Mouse (Mus musculus): ENCODE data around the gene C130074G19Rik. TPM values are rescaled to one million over a fixed set of nuclear protein-coding genes. Genes with fewer than 3 reads are reported as not detected.

C130074G19Rik gene
- polyA plus RNA-seq, 1 experiment from 2014 or later, result 0.67 TPM

GRCm38 (mm10) chr1:184889454-184889853 lies 6.4 kb upstream of the C130074G19Rik start:
- Histone ChIP-seq H3K9ac (replicated peaks; ENCODE audit: low read length) (no peak overlapping the region), H3K4me2 (ENCODE audit: low read depth, low read length) (no peak overlapping the region), H3K4me3 (ENCODE audit: low read depth, low read length) (no peak overlapping the region), H3K27ac (replicated peaks; ENCODE audit: low read depth, low read length) (no peak overlapping the region), H3K9me3 (replicated peaks; ENCODE audit: control insufficient read depth, low read length) (no peaks in the 10 kb centered on the region), H3K36me3 (replicated peaks; ENCODE audit: control insufficient read depth, insufficient read depth, low read depth, low read length) (no peaks in the 10 kb centered on the region), H3K4me1 (ENCODE audit: control insufficient read depth, insufficient read depth, low read length) (no peaks in the 10 kb centered on the region), H3K27me3 (ENCODE audit: control insufficient read depth, insufficient read depth, low read length) (no peaks in the 10 kb centered on the region)
- DNase-seq (ENCODE audit: low spot score) (no peak), ATAC-seq (replicated peaks; ENCODE audit: insufficient number of reproducible peaks, low FRiP score, low TSS enrichment, low read depth) (no peak)
- WGBS, result 71% methylated on average over 6 of the region's 6 CpGs

GRCm38 (mm10) chr1:184886160-184886559 lies 3.1 kb upstream of the C130074G19Rik start:
- Histone ChIP-seq H3K4me3 (ENCODE audit: low read depth, low read length) (no peak overlapping the region), H3K4me1 (ENCODE audit: control insufficient read depth, insufficient read depth, low read length) (no peaks in the 10 kb centered on the region; the same call in 1 of the 2 replicates), H3K9ac (replicated peaks; ENCODE audit: low read length) (no peak overlapping the region), H3K27ac (replicated peaks; ENCODE audit: low read depth, low read length) (no peak overlapping the region), H3K27me3 (ENCODE audit: control insufficient read depth, insufficient read depth, low read length) (peaks cover 23% of the 10 kb centered on the region), H3K36me3 (replicated peaks; ENCODE audit: control insufficient read depth, insufficient read depth, low read depth, low read length) (no peaks in the 10 kb centered on the region), H3K9me3 (replicated peaks; ENCODE audit: control insufficient read depth, low read length) (no peaks in the 10 kb centered on the region), H3K4me2 (ENCODE audit: low read depth, low read length) (no peak overlapping the region)
- ATAC-seq (replicated peaks; ENCODE audit: insufficient number of reproducible peaks, low FRiP score, low TSS enrichment, low read depth) (no peak), DNase-seq (ENCODE audit: low spot score) (no peak)
- whole genome bisulfite sequencing, result 62% methylated on average over 1 of the region's 1 CpGs

- Histone ChIP-seq H3K4me2 (ENCODE audit: low read depth, low read length) (no peak overlapping the region), H3K9ac (replicated peaks; ENCODE audit: low read length) (no peak overlapping the region), H3K9me3 (replicated peaks; ENCODE audit: control insufficient read depth, low read length) (no peaks in the 10 kb centered on the region), H3K4me3 (ENCODE audit: low read depth, low read length) (peak overlapping the region; percentile 6; the same call in 1 of the 2 replicates), H3K27ac (replicated peaks; ENCODE audit: low read depth, low read length) (no peak overlapping the region), H3K36me3 (replicated peaks; ENCODE audit: control insufficient read depth, insufficient read depth, low read depth, low read length) (no peaks in the 10 kb centered on the region), H3K27me3 (ENCODE audit: control insufficient read depth, insufficient read depth, low read length) (peaks cover 23% of the 10 kb centered on the region), H3K4me1 (ENCODE audit: control insufficient read depth, insufficient read depth, low read length) (no peaks in the 10 kb centered on the region; the same call in 1 of the 2 replicates)
- DNase-seq (ENCODE audit: low spot score) (no peak), ATAC-seq (replicated peaks; ENCODE audit: insufficient number of reproducible peaks, low FRiP score, low TSS enrichment, low read depth) (no peak)
- WGBS, result 67% methylated on average over 7 of the region's 7 CpGs
Observed at GRCm38 (mm10) chr1:184881861-184882260, 1.2 kb downstream of the C130074G19Rik start.

GRCm38 (mm10) chr1:184881211-184881610 lies 1.8 kb downstream of the C130074G19Rik start:
- Histone ChIP-seq H3K4me3 (ENCODE audit: low read depth, low read length) (no peak overlapping the region), H3K27me3 (ENCODE audit: control insufficient read depth, insufficient read depth, low read length) (peaks cover 23% of the 10 kb centered on the region), H3K36me3 (replicated peaks; ENCODE audit: control insufficient read depth, insufficient read depth, low read depth, low read length) (no peaks in the 10 kb centered on the region), H3K4me1 (ENCODE audit: control insufficient read depth, insufficient read depth, low read length) (no peaks in the 10 kb centered on the region; the same call in 1 of the 2 replicates), H3K27ac (replicated peaks; ENCODE audit: low read depth, low read length) (no peak overlapping the region), H3K4me2 (ENCODE audit: low read depth, low read length) (no peak overlapping the region), H3K9me3 (replicated peaks; ENCODE audit: control insufficient read depth, low read length) (no peaks in the 10 kb centered on the region), H3K9ac (replicated peaks; ENCODE audit: low read length) (no peak overlapping the region)
- DNase-seq (ENCODE audit: low spot score) (no peak), ATAC-seq (replicated peaks; ENCODE audit: insufficient number of reproducible peaks, low FRiP score, low TSS enrichment, low read depth) (no peak)
- WGBS, result 77% methylated on average over 5 of the region's 5 CpGs

- H3K4me3 ChIP-seq (ENCODE audit: low read depth, low read length), result no peak overlapping the region
- ATAC-seq (replicated peaks; ENCODE audit: insufficient number of reproducible peaks, low FRiP score, low TSS enrichment, low read depth) (no peak), DNase-seq (ENCODE audit: low spot score) (no peak)
- no peaks in the 10 kb centered on the region for H3K9me3 ChIP-seq (replicated peaks; ENCODE audit: control insufficient read depth, low read length)
- H3K9ac ChIP-seq (replicated peaks; ENCODE audit: low read length), result no peak overlapping the region
- 72% methylated on average over 6 of the region's 6 CpGs for WGBS
- H3K27me3 ChIP-seq (ENCODE audit: control insufficient read depth, insufficient read depth, low read length), result peaks cover 23% of the 10 kb centered on the region
- no peak overlapping the region for H3K27ac ChIP-seq (replicated peaks; ENCODE audit: low read depth, low read length)
- no peaks in the 10 kb centered on the region for H3K36me3 ChIP-seq (replicated peaks; ENCODE audit: control insufficient read depth, insufficient read depth, low read depth, low read length)
- no peaks in the 10 kb centered on the region; the same call in 1 of the 2 replicates for H3K4me1 ChIP-seq (ENCODE audit: control insufficient read depth, insufficient read depth, low read length)
- no peak overlapping the region for H3K4me2 ChIP-seq (ENCODE audit: low read depth, low read length)
Observed at GRCm38 (mm10) chr1:184878860-184879259, 4.2 kb downstream of the C130074G19Rik start.

GRCm38 (mm10) chr1:184877306-184877705 lies 5.7 kb downstream of the C130074G19Rik start:
- H3K27ac ChIP-seq (replicated peaks; ENCODE audit: low read depth, low read length), result no peak overlapping the region
- no peaks in the 10 kb centered on the region for H3K4me1 ChIP-seq (ENCODE audit: control insufficient read depth, insufficient read depth, low read length)

GRCm38 (mm10) chr1:184873910-184874309 lies 9.1 kb downstream of the C130074G19Rik start:
- no peaks in the 10 kb centered on the region for H3K36me3 ChIP-seq (replicated peaks; ENCODE audit: control insufficient read depth, insufficient read depth, low read depth, low read length)
- DNase-seq (ENCODE audit: low spot score) (no peak), ATAC-seq (replicated peaks; ENCODE audit: insufficient number of reproducible peaks, low FRiP score, low TSS enrichment, low read depth) (no peak)
- H3K4me3 ChIP-seq (ENCODE audit: low read depth, low read length), result no peak overlapping the region
- no peaks in the 10 kb centered on the region for H3K9me3 ChIP-seq (replicated peaks; ENCODE audit: control insufficient read depth, low read length)
- H3K4me2 ChIP-seq (ENCODE audit: low read depth, low read length), result no peak overlapping the region
- H3K4me1 ChIP-seq (ENCODE audit: control insufficient read depth, insufficient read depth, low read length), result peaks cover 2% of the 10 kb centered on the region; the same call in 1 of the 2 replicates
- no peak overlapping the region for H3K27ac ChIP-seq (replicated peaks; ENCODE audit: low read depth, low read length)
- H3K9ac ChIP-seq (replicated peaks; ENCODE audit: low read length), result no peak overlapping the region
- 81% methylated on average over 11 of the region's 11 CpGs for WGBS
- no peaks in the 10 kb centered on the region for H3K27me3 ChIP-seq (ENCODE audit: control insufficient read depth, insufficient read depth, low read length)

More at GRCm38 (mm10) chr1:184877306-184877705, 5.7 kb downstream of the C130074G19Rik start:
- peaks cover 9% of the 10 kb centered on the region for H3K27me3 ChIP-seq (ENCODE audit: control insufficient read depth, insufficient read depth, low read length)
- 63% methylated on average over 2 of the region's 2 CpGs for WGBS
- H3K9ac ChIP-seq (replicated peaks; ENCODE audit: low read length), result no peak overlapping the region
- H3K4me2 ChIP-seq (ENCODE audit: low read depth, low read length), result no peak overlapping the region
- DNase-seq (ENCODE audit: low spot score), result no peak
- H3K4me3 ChIP-seq (ENCODE audit: low read depth, low read length), result no peak overlapping the region
- ATAC-seq (replicated peaks; ENCODE audit: insufficient number of reproducible peaks, low FRiP score, low TSS enrichment, low read depth), result no peak
- H3K36me3 ChIP-seq (replicated peaks; ENCODE audit: control insufficient read depth, insufficient read depth, low read depth, low read length), result no peaks in the 10 kb centered on the region
- H3K9me3 ChIP-seq (replicated peaks; ENCODE audit: control insufficient read depth, low read length), result no peaks in the 10 kb centered on the region

- Histone ChIP-seq H3K36me3 (replicated peaks; ENCODE audit: control insufficient read depth, insufficient read depth, low read depth, low read length) (no peaks in the 10 kb centered on the region), H3K4me1 (ENCODE audit: control insufficient read depth, insufficient read depth, low read length) (peaks cover 2% of the 10 kb centered on the region; the same call in 1 of the 2 replicates), H3K27ac (replicated peaks; ENCODE audit: low read depth, low read length) (no peak overlapping the region), H3K4me2 (ENCODE audit: low read depth, low read length) (no peak overlapping the region), H3K27me3 (ENCODE audit: control insufficient read depth, insufficient read depth, low read length) (no peaks in the 10 kb centered on the region), H3K9me3 (replicated peaks; ENCODE audit: control insufficient read depth, low read length) (no peaks in the 10 kb centered on the region), H3K4me3 (ENCODE audit: low read depth, low read length) (no peak overlapping the region), H3K9ac (replicated peaks; ENCODE audit: low read length) (no peak overlapping the region)
- no peak for ATAC-seq (replicated peaks; ENCODE audit: insufficient number of reproducible peaks, low FRiP score, low TSS enrichment, low read depth)
- WGBS, result 79% methylated on average over 7 of the region's 7 CpGs
- DNase-seq (ENCODE audit: low spot score), result no peak
Observed at GRCm38 (mm10) chr1:184872069-184872819, 10.8 kb downstream of the C130074G19Rik start.

All from embryonic facial prominence, embryonic 11.5 days (tissue).